26 mouse cellular contexts compared by ENCODE assay signal in genomic region chr12:106212397-106212796, GRCm38 (mm10).
DNase-seq lines count a peak whose midpoint lies in the region.
"Had no signal": no experiment of that assay in that cellular context is flagged by ENCODE, and none has a peak within 500 bp of the region (broad histone marks: within the 10 kb centered on the region; RNA-seq: fewer than 3 reads in every experiment).

No protein-coding gene starts in this region.

- 75% methylated on average over 5 of the region's 5 CpGs for WGBS in heart, embryonic 10.5 days

- H3K27me3 ChIP-seq in heart, embryonic 10.5 days (ENCODE audit: insufficient read depth, poor library complexity, severe bottlenecking), result no peaks in the 10 kb centered on the region
- H3K27me3 ChIP-seq: embryonic facial prominence, embryonic 15.5 days; forebrain, embryonic 13.5 days; heart, embryonic 13.5 days; lung, embryonic 15.5 days; midbrain, embryonic 12.5 days; neural tube, embryonic 13.5 days; Patski had no signal

- H3K9me3 ChIP-seq in heart, embryonic 10.5 days, result no peaks in the 10 kb centered on the region
- H3K9me3 ChIP-seq: embryonic facial prominence, embryonic 15.5 days; forebrain, embryonic 13.5 days; heart, embryonic 13.5 days; lung, embryonic 15.5 days; midbrain, embryonic 12.5 days; neural tube, embryonic 13.5 days had no signal

- no peaks in the 10 kb centered on the region for H3K36me3 ChIP-seq in heart, embryonic 10.5 days
- H3K36me3 ChIP-seq: embryonic facial prominence, embryonic 15.5 days; heart, embryonic 13.5 days; lung, embryonic 15.5 days; midbrain, embryonic 12.5 days; neural tube, embryonic 13.5 days had no signal

- peak; percentile 17 for DNase-seq in kidney, adult 9 months
- no peak for DNase-seq in kidney, postnatal 10 days
- DNase-seq in ES-CJ7 (ENCODE audit: low read depth, low spot score) (peak; percentile 88), R1 (ENCODE audit: low read depth, low spot score) (peak; percentile 87)
- peak; percentile 10 to 20 for DNase-seq in kidney, postnatal 36 days
- no peak for DNase-seq in heart, embryonic 10.5 days (ENCODE audit: low spot score)
- DNase-seq: adrenal gland, postnatal 25 days; B cell, adult 2 months; cerebellum, adult 18-20 months; cerebellum, postnatal 10 days; gastrocnemius, adult 2 months; gastrocnemius, postnatal 36 days; heart, adult 2 months; heart, postnatal 10 days; layer of hippocampus, adult 9-11 months; liver; thymus, postnatal 4 days had no signal

- H3K4me3 ChIP-seq in heart, embryonic 10.5 days, result no peak overlapping the region
- H3K4me3 ChIP-seq: embryonic facial prominence, embryonic 15.5 days; forebrain, embryonic 13.5 days; gastrocnemius, adult 2 months; heart, adult 2 months; heart, embryonic 13.5 days; lung, embryonic 15.5 days; midbrain, embryonic 12.5 days; neural tube, embryonic 13.5 days had no signal

- no peaks in the 10 kb centered on the region for H3K4me1 ChIP-seq in heart, embryonic 10.5 days
- H3K4me1 ChIP-seq: embryonic facial prominence, embryonic 15.5 days; forebrain, embryonic 13.5 days; heart, embryonic 13.5 days; lung, embryonic 15.5 days; midbrain, embryonic 12.5 days; neural tube, embryonic 13.5 days had no signal

- H3K27ac ChIP-seq in heart, embryonic 10.5 days, result no peak overlapping the region
- H3K27ac ChIP-seq: embryonic facial prominence, embryonic 15.5 days; forebrain, embryonic 13.5 days; gastrocnemius, adult 2 months; heart, adult 2 months; heart, embryonic 13.5 days; hindbrain, embryonic 14.5 days; liver, embryonic 14.5 days; lung, embryonic 15.5 days; midbrain, embryonic 12.5 days; neural tube, embryonic 13.5 days had no signal

Comparison
In these comparisons a context has a peak if more than half of its experiments do, and no peak if none do; other contexts are left out.
1. DNase-seq: peak in kidney, adult 9 months (single experiment), ES-CJ7 (single experiment), R1 (single experiment) and kidney, postnatal 36 days (2 of 2); none in kidney, postnatal 10 days (single experiment) and heart, embryonic 10.5 days (single experiment).